Mouse (Mus musculus): ENCODE data around the gene Gsg1l. TPM values are rescaled to one million over a fixed set of nuclear protein-coding genes. Genes with fewer than 3 reads are reported as not detected.

The Gsg1l gene
- polyA plus RNA-seq, 1 experiment from 2014 or later = 0.70 TPM

GRCm38 (mm10) chr7:126019321-126019720 lies 62.9 kb downstream of the Gsg1l start:
- ATAC-seq (replicated peaks; ENCODE audit: insufficient number of reproducible peaks, low FRiP score, low TSS enrichment, low read depth) = no peak
- H3K4me1 ChIP-seq (ENCODE audit: control insufficient read depth, insufficient read depth, low read length) = peaks cover 8% of the 10 kb centered on the region; the same call in 1 of the 2 replicates
- H3K9ac ChIP-seq (replicated peaks; ENCODE audit: low read length) = no peak overlapping the region
- 38% methylated on average over 9 of the region's 9 CpGs for WGBS
- H3K4me3 ChIP-seq (ENCODE audit: low read depth, low read length) = no peak overlapping the region
- H3K36me3 ChIP-seq (replicated peaks; ENCODE audit: control insufficient read depth, insufficient read depth, low read depth, low read length) = no peaks in the 10 kb centered on the region
- no peaks in the 10 kb centered on the region for H3K27me3 ChIP-seq (ENCODE audit: control insufficient read depth, insufficient read depth, low read length)
- peak; percentile 22 for DNase-seq (ENCODE audit: low spot score)
- H3K4me2 ChIP-seq (ENCODE audit: low read depth, low read length) = no peak overlapping the region
- no peaks in the 10 kb centered on the region for H3K9me3 ChIP-seq (replicated peaks; ENCODE audit: control insufficient read depth, low read length)
- no peak overlapping the region for H3K27ac ChIP-seq (replicated peaks; ENCODE audit: low read depth, low read length)

- Histone ChIP-seq H3K27ac (replicated peaks; ENCODE audit: low read depth, low read length) (no peak overlapping the region), H3K9ac (replicated peaks; ENCODE audit: low read length) (no peak overlapping the region), H3K4me1 (ENCODE audit: control insufficient read depth, insufficient read depth, low read length) (peaks cover 8% of the 10 kb centered on the region; the same call in 1 of the 2 replicates), H3K9me3 (replicated peaks; ENCODE audit: control insufficient read depth, low read length) (no peaks in the 10 kb centered on the region), H3K4me2 (ENCODE audit: low read depth, low read length) (no peak overlapping the region), H3K4me3 (ENCODE audit: low read depth, low read length) (no peak overlapping the region), H3K36me3 (replicated peaks; ENCODE audit: control insufficient read depth, insufficient read depth, low read depth, low read length) (no peaks in the 10 kb centered on the region), H3K27me3 (ENCODE audit: control insufficient read depth, insufficient read depth, low read length) (no peaks in the 10 kb centered on the region)
- DNase-seq (ENCODE audit: low spot score) (no peak), ATAC-seq (replicated peaks; ENCODE audit: insufficient number of reproducible peaks, low FRiP score, low TSS enrichment, low read depth) (no peak)
- 91% methylated on average over 4 of the region's 4 CpGs for WGBS
These were observed 64.8 kb downstream of the Gsg1l start for GRCm38 (mm10) chr7:126017455-126017854.

GRCm38 (mm10) chr7:126012325-126013021 lies 69.7 kb downstream of the Gsg1l start:
- Histone ChIP-seq H3K4me2 (ENCODE audit: low read depth, low read length) (no peak overlapping the region), H3K27ac (replicated peaks; ENCODE audit: low read depth, low read length) (no peak overlapping the region), H3K4me3 (ENCODE audit: low read depth, low read length) (no peak overlapping the region), H3K9me3 (replicated peaks; ENCODE audit: control insufficient read depth, low read length) (no peaks in the 10 kb centered on the region), H3K4me1 (ENCODE audit: control insufficient read depth, insufficient read depth, low read length) (no peaks in the 10 kb centered on the region), H3K27me3 (ENCODE audit: control insufficient read depth, insufficient read depth, low read length) (no peaks in the 10 kb centered on the region), H3K36me3 (replicated peaks; ENCODE audit: control insufficient read depth, insufficient read depth, low read depth, low read length) (no peaks in the 10 kb centered on the region), H3K9ac (replicated peaks; ENCODE audit: low read length) (no peak overlapping the region)
- WGBS = 44% methylated on average over 11 of the region's 11 CpGs
- no peak for ATAC-seq (replicated peaks; ENCODE audit: insufficient number of reproducible peaks, low FRiP score, low TSS enrichment, low read depth)
- DNase-seq (ENCODE audit: low spot score) = peak; percentile 17

- no peak overlapping the region for H3K9ac ChIP-seq (replicated peaks; ENCODE audit: low read length)
- no peak overlapping the region for H3K27ac ChIP-seq (replicated peaks; ENCODE audit: low read depth, low read length)
- no peak overlapping the region for H3K4me2 ChIP-seq (ENCODE audit: low read depth, low read length)
- H3K4me3 ChIP-seq (ENCODE audit: low read depth, low read length) = no peak overlapping the region
- H3K36me3 ChIP-seq (replicated peaks; ENCODE audit: control insufficient read depth, insufficient read depth, low read depth, low read length) = no peaks in the 10 kb centered on the region
- DNase-seq (ENCODE audit: low spot score) (no peak), ATAC-seq (replicated peaks; ENCODE audit: insufficient number of reproducible peaks, low FRiP score, low TSS enrichment, low read depth) (peak; percentile 60)
- H3K27me3 ChIP-seq (ENCODE audit: control insufficient read depth, insufficient read depth, low read length) = no peaks in the 10 kb centered on the region
- WGBS = 77% methylated on average over 7 of the region's 7 CpGs
- H3K9me3 ChIP-seq (replicated peaks; ENCODE audit: control insufficient read depth, low read length) = no peaks in the 10 kb centered on the region
- no peaks in the 10 kb centered on the region for H3K4me1 ChIP-seq (ENCODE audit: control insufficient read depth, insufficient read depth, low read length)
These were observed 73.4 kb downstream of the Gsg1l start for GRCm38 (mm10) chr7:126008789-126009148.

GRCm38 (mm10) chr7:126008139-126008788 lies 73.9 kb downstream of the Gsg1l start:
- DNase-seq (ENCODE audit: low spot score) = no peak

GRCm38 (mm10) chr7:126007132-126007910 lies 74.9 kb downstream of the Gsg1l start:
- DNase-seq (ENCODE audit: low spot score) (no peak), ATAC-seq (replicated peaks; ENCODE audit: insufficient number of reproducible peaks, low FRiP score, low TSS enrichment, low read depth) (no peak)
- Histone ChIP-seq H3K36me3 (replicated peaks; ENCODE audit: control insufficient read depth, insufficient read depth, low read depth, low read length) (no peaks in the 10 kb centered on the region), H3K27ac (replicated peaks; ENCODE audit: low read depth, low read length) (no peak overlapping the region), H3K4me3 (ENCODE audit: low read depth, low read length) (no peak overlapping the region), H3K9me3 (replicated peaks; ENCODE audit: control insufficient read depth, low read length) (no peaks in the 10 kb centered on the region), H3K27me3 (ENCODE audit: control insufficient read depth, insufficient read depth, low read length) (no peaks in the 10 kb centered on the region), H3K9ac (replicated peaks; ENCODE audit: low read length) (no peak overlapping the region), H3K4me1 (ENCODE audit: control insufficient read depth, insufficient read depth, low read length) (no peaks in the 10 kb centered on the region), H3K4me2 (ENCODE audit: low read depth, low read length) (no peak overlapping the region)
- WGBS = 62% methylated on average over 10 of the region's 10 CpGs

More at GRCm38 (mm10) chr7:126008139-126008788, 73.9 kb downstream of the Gsg1l start:
- no peaks in the 10 kb centered on the region for H3K36me3 ChIP-seq (replicated peaks; ENCODE audit: control insufficient read depth, insufficient read depth, low read depth, low read length)
- peak; percentile 24 for ATAC-seq (replicated peaks; ENCODE audit: insufficient number of reproducible peaks, low FRiP score, low TSS enrichment, low read depth)
- H3K9ac ChIP-seq (replicated peaks; ENCODE audit: low read length) = no peak overlapping the region
- 82% methylated on average over 4 of the region's 4 CpGs for WGBS
- H3K27ac ChIP-seq (replicated peaks; ENCODE audit: low read depth, low read length) = no peak overlapping the region
- H3K27me3 ChIP-seq (ENCODE audit: control insufficient read depth, insufficient read depth, low read length) = no peaks in the 10 kb centered on the region
- no peak overlapping the region for H3K4me2 ChIP-seq (ENCODE audit: low read depth, low read length)
- H3K4me3 ChIP-seq (ENCODE audit: low read depth, low read length) = no peak overlapping the region
- H3K9me3 ChIP-seq (replicated peaks; ENCODE audit: control insufficient read depth, low read length) = no peaks in the 10 kb centered on the region
- no peaks in the 10 kb centered on the region for H3K4me1 ChIP-seq (ENCODE audit: control insufficient read depth, insufficient read depth, low read length)

- ATAC-seq (replicated peaks; ENCODE audit: insufficient number of reproducible peaks, low FRiP score, low TSS enrichment, low read depth) = no peak
- Histone ChIP-seq H3K4me3 (ENCODE audit: low read depth, low read length) (no peak overlapping the region), H3K4me2 (ENCODE audit: low read depth, low read length) (no peak overlapping the region), H3K9me3 (replicated peaks; ENCODE audit: control insufficient read depth, low read length) (no peaks in the 10 kb centered on the region), H3K27ac (replicated peaks; ENCODE audit: low read depth, low read length) (no peak overlapping the region), H3K9ac (replicated peaks; ENCODE audit: low read length) (no peak overlapping the region), H3K36me3 (replicated peaks; ENCODE audit: control insufficient read depth, insufficient read depth, low read depth, low read length) (no peaks in the 10 kb centered on the region), H3K27me3 (ENCODE audit: control insufficient read depth, insufficient read depth, low read length) (no peaks in the 10 kb centered on the region), H3K4me1 (ENCODE audit: control insufficient read depth, insufficient read depth, low read length) (no peaks in the 10 kb centered on the region)
- no peak for DNase-seq (ENCODE audit: low spot score)
- 46% methylated on average over 5 of the region's 5 CpGs for WGBS
These were observed 76.9 kb downstream of the Gsg1l start for GRCm38 (mm10) chr7:126005274-126005673.

- H3K4me2 ChIP-seq (ENCODE audit: low read depth, low read length) = no peak overlapping the region
- no peaks in the 10 kb centered on the region for H3K9me3 ChIP-seq (replicated peaks; ENCODE audit: control insufficient read depth, low read length)
- no peak for DNase-seq (ENCODE audit: low spot score)
- H3K4me1 ChIP-seq (ENCODE audit: control insufficient read depth, insufficient read depth, low read length) = no peaks in the 10 kb centered on the region
- no peak for ATAC-seq (replicated peaks; ENCODE audit: insufficient number of reproducible peaks, low FRiP score, low TSS enrichment, low read depth)
- H3K36me3 ChIP-seq (replicated peaks; ENCODE audit: control insufficient read depth, insufficient read depth, low read depth, low read length) = no peaks in the 10 kb centered on the region
- H3K27ac ChIP-seq (replicated peaks; ENCODE audit: low read depth, low read length) = no peak overlapping the region
- WGBS = 53% methylated on average over 5 of the region's 5 CpGs
- H3K27me3 ChIP-seq (ENCODE audit: control insufficient read depth, insufficient read depth, low read length) = no peaks in the 10 kb centered on the region
- H3K4me3 ChIP-seq (ENCODE audit: low read depth, low read length) = no peak overlapping the region
- no peak overlapping the region for H3K9ac ChIP-seq (replicated peaks; ENCODE audit: low read length)
These were observed 80.5 kb downstream of the Gsg1l start for GRCm38 (mm10) chr7:126001683-126002082.

Measured in embryonic facial prominence, embryonic 11.5 days (tissue).